Mouse (Mus musculus) limb, embryonic 14.5 days (tissue): Measurements from ENCODE around the gene Gm49361. TPM values are rescaled to one million over a fixed set of nuclear protein-coding genes. Genes with fewer than 3 reads are reported as not detected.
A peak's percentile ranks its signal among the peaks of the same experiment; 100 is the strongest.
"Not testable (repeated sequence)": the region's sequence is repeated elsewhere in the genome, so short reads cannot be mapped to it uniquely, and the experiment has no call there.

Experiments
- ATAC-seq: fragments of 200-750 bp; cut with Nextera tagmentation; 2 replicates; pipeline ENCODE4 v1.8.0; 2017; ENCODE audit warnings: low read depth, moderate number of reproducible peaks, moderate TSS enrichment; ENCODE audit not compliant: low FRiP score
- DNase-seq: peaks from one replicate; pipeline ENCODE4 v3.0.0-alpha.2; 2015; ENCODE audit warnings: low spot score
- H3K27ac ChIP-seq: fragments of 300-500 bp; sonication (generic); replicated peaks from 2 replicates; pipeline ENCODE4 v1.5.1; 2014; ENCODE audit warnings: low read depth, mild to moderate bottlenecking, low read length, moderate library complexity, mixed read lengths
- H3K27me3 ChIP-seq: fragments of 300-500 bp; sonication (generic); 2 replicates; pipeline ENCODE4 v1.6.1; 2014; ENCODE audit warnings: low read length, mixed read lengths; ENCODE audit not compliant: control insufficient read depth, insufficient read depth
- H3K36me3 ChIP-seq: fragments of 300-500 bp; sonication (generic); 2 replicates; pipeline ENCODE4 v1.6.1; 2014; ENCODE audit warnings: mild to moderate bottlenecking, low read length, moderate library complexity, mixed read lengths; ENCODE audit not compliant: control insufficient read depth, insufficient read depth
- H3K4me1 ChIP-seq: fragments of 300-500 bp; sonication (generic); 2 replicates; pipeline ENCODE4 v1.6.1; 2014; ENCODE audit warnings: antibody characterized with exemption, low read length, mixed read lengths; ENCODE audit not compliant: control insufficient read depth, insufficient read depth
- H3K4me2 ChIP-seq: fragments of 300-500 bp; sonication (generic); replicated peaks from 2 replicates; pipeline ENCODE4 v1.6.1; 2014; ENCODE audit warnings: low read depth, mild to moderate bottlenecking, low read length, moderate library complexity; ENCODE audit not compliant: severe bottlenecking
- H3K4me3 ChIP-seq: fragments of 300-500 bp; sonication (generic); replicated peaks from 2 replicates; pipeline ENCODE4 v1.5.1; 2014; ENCODE audit warnings: low read length
- H3K9ac ChIP-seq: fragments of 300-500 bp; sonication (generic); 2 replicates; pipeline ENCODE4 v1.6.1; 2014; ENCODE audit warnings: mild to moderate bottlenecking, low read depth, low read length, moderate library complexity; ENCODE audit not compliant: severe bottlenecking
- H3K9me3 ChIP-seq: fragments of 300-500 bp; sonication (generic); 2 replicates; pipeline ENCODE4 v1.6.1; 2016; ENCODE audit warnings: low read length; ENCODE audit not compliant: control insufficient read depth
- POLR2A ChIP-seq: fragments of 200-500 bp; IDR thresholded peaks from 2 replicates; pipeline ENCODE4 v1.8.0; 2012; ENCODE audit warnings: inconsistent platforms, mild to moderate bottlenecking, moderate library complexity, borderline replicate concordance; ENCODE audit not compliant: insufficient read depth, insufficient read length; ENCODE audit errors: extremely low read depth
- WGBS: fragments of 180-500 bp; shearing (Covaris S2); extraction: QIAGEN DNeasy Blood & Tissue Kit; methylation state at CpG from one replicate; pipeline ENCODE4 v1.1.7; 2014; 5-methylcytosine and 5-hydroxymethylcytosine counted together
- polyA plus RNA-seq, 2 experiments: library from polyadenylated mRNA; depleted of rRNA in 1 of 2; stranded (reverse) in 1 of 2; unstranded in 1 of 2; fragments of >200 nt; fragmentation: Nextera tagmentation in 1 of 2; extraction: Ambion mirVana in 1 of 2; gene quantifications; 2 replicates each; pipeline versions ENCODE4 v1.2.1 to v1.2.3; 2012 to 2014

Gm49361 gene
- polyA plus RNA-seq, 2 experiments, result not detected

DNA sequence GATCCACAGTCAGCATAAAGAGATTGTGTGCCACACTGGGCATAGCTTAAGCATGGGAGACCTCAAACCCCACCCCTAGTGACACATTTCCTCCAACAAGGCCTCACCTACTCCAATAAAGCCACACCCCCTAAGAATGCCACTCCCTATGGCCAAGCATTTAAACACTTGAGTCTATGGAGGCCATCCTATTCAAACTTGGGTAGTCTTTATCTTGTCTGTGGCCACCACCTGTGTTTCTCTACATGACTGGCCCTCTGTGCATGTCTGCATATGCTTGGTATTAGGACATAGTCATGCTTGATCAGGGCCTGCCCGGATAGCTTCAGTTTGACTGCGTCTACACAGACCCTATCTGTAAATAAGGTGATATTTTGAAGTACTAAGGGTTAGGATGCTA is 9.8 kb upstream of the Gm49361 start:
- H3K4me2 ChIP-seq, result no peak overlapping the region
- WGBS, result 86% methylated on average over 2 of the region's 2 CpGs
- no peak for TF ChIP-seq POLR2A
- H3K36me3 ChIP-seq, result no peaks in the 10 kb centered on the region
- peaks cover 9% of the 10 kb centered on the region; the same call in 1 of the 2 replicates for H3K4me1 ChIP-seq
- no peaks in the 10 kb centered on the region for H3K27me3 ChIP-seq
- no peak overlapping the region for H3K4me3 ChIP-seq
- H3K9me3 ChIP-seq, result no peaks in the 10 kb centered on the region
- DNase-seq (no peak), ATAC-seq (no peak)
- no peak overlapping the region for H3K9ac ChIP-seq
- H3K27ac ChIP-seq, result no peak overlapping the region

DNA sequence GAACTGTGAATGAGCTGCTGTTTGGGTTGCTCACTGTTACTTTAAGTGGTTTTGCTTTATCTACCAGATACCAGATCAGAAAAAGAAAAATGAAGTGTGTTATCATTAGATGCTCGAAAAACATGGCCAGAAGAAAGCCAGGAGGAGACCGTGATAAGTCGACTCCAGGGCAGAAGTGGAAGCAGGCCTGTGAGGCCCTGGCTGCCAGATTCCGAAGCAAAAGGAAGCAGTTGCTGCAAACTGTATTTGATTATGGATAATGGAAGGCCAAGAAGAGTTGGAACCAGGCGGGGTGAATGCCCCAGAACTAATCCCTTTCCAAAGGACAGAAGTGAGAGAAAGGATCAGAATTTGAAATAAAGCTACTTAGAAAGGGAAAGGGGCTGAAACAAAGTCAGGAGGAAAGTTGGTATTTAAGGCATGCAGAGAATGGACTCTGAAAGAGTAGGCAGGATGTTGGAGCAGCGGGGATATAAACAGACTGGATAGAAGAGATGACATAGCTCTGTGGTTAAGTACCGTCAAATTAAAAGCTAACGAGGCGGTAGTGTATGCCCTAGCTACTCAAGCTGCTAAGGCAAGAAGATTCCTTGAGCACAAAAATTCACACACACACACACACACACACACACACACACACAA is 7.6 kb upstream of the Gm49361 start:
- 0 out of 2 replicates have a peak overlapping the region, but pooled peaks have one; percentile 19 for H3K27ac ChIP-seq
- no peaks in the 10 kb centered on the region for H3K36me3 ChIP-seq
- H3K4me3 ChIP-seq, result no peak overlapping the region
- H3K4me1 ChIP-seq, result no peaks in the 10 kb centered on the region
- no peaks in the 10 kb centered on the region for H3K27me3 ChIP-seq
- no peak overlapping the region for H3K4me2 ChIP-seq
- H3K9ac ChIP-seq, result 0 out of 2 replicates have a peak overlapping the region, but pooled peaks have one; percentile 7
- ATAC-seq (no peak), DNase-seq (no peak)
- no peaks in the 10 kb centered on the region for H3K9me3 ChIP-seq
- 28% methylated on average over 9 of the region's 9 CpGs for WGBS
- no peak for TF ChIP-seq POLR2A

DNA sequence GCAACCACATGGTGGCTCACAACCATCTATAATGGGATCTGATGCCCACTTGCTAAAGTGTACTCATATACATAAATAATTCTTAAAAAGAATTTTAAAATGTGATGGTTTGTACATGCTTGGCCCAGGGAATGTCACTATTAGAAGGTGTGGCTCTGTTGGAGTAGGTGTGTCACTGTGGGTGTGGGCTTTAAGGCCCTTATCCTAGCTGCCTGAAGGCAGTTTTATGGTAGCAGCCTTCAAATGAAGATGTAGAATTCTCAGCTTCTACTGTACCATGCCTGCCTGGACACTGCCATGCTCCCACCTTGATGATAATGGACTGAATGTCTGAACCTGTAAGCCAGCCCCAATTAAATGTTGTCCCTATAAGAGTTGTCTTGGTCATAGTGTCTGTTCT is 5.1 kb upstream of the Gm49361 start:
- H3K4me3 ChIP-seq, H3K9ac ChIP-seq, H3K4me2 ChIP-seq, H3K9me3 ChIP-seq, ATAC-seq, H3K4me1 ChIP-seq, H3K36me3 ChIP-seq, H3K27me3 ChIP-seq, H3K27ac ChIP-seq, DNase-seq: not testable (repeated sequence)

DNA sequence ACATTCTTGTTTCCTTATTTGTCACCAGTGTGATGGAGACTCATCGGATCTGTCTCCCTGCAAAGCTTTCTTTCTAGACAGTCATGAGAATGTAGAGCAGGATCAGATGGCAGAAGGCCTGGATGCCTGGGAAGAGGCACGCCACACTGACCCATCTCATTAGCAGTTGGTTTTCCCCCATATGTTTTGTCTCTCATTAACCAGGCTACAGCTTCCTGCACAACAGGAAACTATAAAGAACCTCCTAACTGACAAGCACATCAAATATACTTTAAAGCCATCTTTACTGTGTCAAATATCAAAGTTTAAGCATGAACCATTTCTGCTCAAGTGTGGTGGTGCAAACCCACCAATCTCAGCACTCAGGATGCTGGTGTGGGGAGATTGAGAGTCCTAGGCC is 3.6 kb upstream of the Gm49361 start:
- no peaks in the 10 kb centered on the region for H3K9me3 ChIP-seq
- H3K27me3 ChIP-seq, result no peaks in the 10 kb centered on the region
- TF ChIP-seq POLR2A, result no peak
- H3K4me1 ChIP-seq, result no peaks in the 10 kb centered on the region
- no peak overlapping the region for H3K27ac ChIP-seq
- no peak overlapping the region for H3K4me2 ChIP-seq
- DNase-seq (no peak), ATAC-seq (no peak)
- WGBS, result 37% methylated on average over 2 of the region's 2 CpGs
- no peaks in the 10 kb centered on the region for H3K36me3 ChIP-seq
- H3K4me3 ChIP-seq, result no peak overlapping the region
- H3K9ac ChIP-seq, result no peak overlapping the region

DNA sequence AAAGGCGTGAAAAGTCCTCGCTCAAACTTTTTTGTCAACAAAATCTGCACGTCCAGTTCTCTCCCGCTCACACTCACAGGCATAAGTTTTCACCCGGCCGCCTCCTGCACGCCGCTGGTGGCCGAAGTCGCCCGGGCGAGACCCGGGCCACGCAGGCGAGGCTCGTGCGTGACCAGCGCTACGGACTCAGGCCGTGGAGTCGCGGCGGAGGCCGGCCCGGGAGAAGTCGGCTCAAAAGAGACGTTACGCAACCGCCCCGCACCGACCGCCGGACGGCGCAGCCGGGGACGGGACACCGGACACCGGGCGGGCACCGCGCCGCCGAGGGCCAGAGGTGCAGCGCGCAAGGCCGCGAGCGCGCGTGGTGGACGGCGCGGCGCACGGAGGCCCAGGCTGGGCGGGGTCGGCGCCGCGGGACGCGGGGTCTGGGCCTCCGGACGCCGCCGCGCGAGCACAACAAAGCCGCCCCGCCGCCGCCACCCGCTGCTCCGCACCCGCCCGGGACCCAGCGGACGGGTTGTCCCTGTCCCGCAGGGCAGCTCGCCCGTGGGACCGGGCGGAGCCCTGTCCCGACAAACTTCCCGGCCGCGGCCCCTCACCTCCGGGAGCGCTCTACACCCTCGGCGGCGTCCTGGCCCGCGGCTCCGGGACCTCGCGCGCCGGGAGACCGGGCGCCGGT is 473 bp downstream of the Gm49361 start:
- DNase-seq, result no peak
- Histone ChIP-seq H3K27ac (peak overlapping the region; percentile 96), H3K9ac (peak overlapping the region; percentile 99), H3K4me3 (peak overlapping the region; percentile 94), H3K9me3 (no peaks in the 10 kb centered on the region), H3K27me3 (no peaks in the 10 kb centered on the region), H3K36me3 (no peaks in the 10 kb centered on the region), H3K4me1 (peaks cover 22% of the 10 kb centered on the region), H3K4me2 (peak overlapping the region; percentile 83)
- peak; percentile 47 for ATAC-seq
- under 1% methylated on average over 62 of the region's 103 CpGs for WGBS
- TF ChIP-seq POLR2A, result no peak
